Mouse (Mus musculus) myocyte (in vitro differentiated cells): ENCODE measurements at regions not wholly inside any gene's neighbourhood (a gene's known extent, or its start where the extent isn't known, plus 50 kb on each side); places are given as distances from the start of the nearest gene placed in this dataset.

ENCODE experiments used
- MAX ChIP-seq: IDR thresholded peaks from one replicate; pipeline ENCODE4 v1.6.1; 2011; ENCODE audit warnings: low read depth, mild to moderate bottlenecking, control low read depth
- MYOG ChIP-seq, 3 experiments: IDR thresholded peaks; one replicate each; pipeline ENCODE4 v1.6.1; 2011; ENCODE audit warnings: control low read depth in 2 of 3, low read depth in 2 of 3, mild to moderate bottlenecking in 2 of 3; ENCODE audit not compliant: insufficient read length in 2 of 3, control insufficient read depth in 1 of 3, insufficient read depth in 1 of 3
- POLR2AphosphoS2 ChIP-seq: IDR thresholded peaks from one replicate; pipeline ENCODE4 v1.6.1; 2011; ENCODE audit warnings: low read depth, control low read depth; ENCODE audit not compliant: insufficient read length
- SRF ChIP-seq: IDR thresholded peaks from one replicate; pipeline ENCODE4 v1.6.1; 2011; ENCODE audit warnings: low read depth; ENCODE audit not compliant: control insufficient read depth, insufficient read length
- TCF3 ChIP-seq: IDR thresholded peaks from one replicate; pipeline ENCODE4 v1.6.1; 2011; ENCODE audit warnings: low read depth, control low read depth; ENCODE audit not compliant: insufficient read length

DNA sequence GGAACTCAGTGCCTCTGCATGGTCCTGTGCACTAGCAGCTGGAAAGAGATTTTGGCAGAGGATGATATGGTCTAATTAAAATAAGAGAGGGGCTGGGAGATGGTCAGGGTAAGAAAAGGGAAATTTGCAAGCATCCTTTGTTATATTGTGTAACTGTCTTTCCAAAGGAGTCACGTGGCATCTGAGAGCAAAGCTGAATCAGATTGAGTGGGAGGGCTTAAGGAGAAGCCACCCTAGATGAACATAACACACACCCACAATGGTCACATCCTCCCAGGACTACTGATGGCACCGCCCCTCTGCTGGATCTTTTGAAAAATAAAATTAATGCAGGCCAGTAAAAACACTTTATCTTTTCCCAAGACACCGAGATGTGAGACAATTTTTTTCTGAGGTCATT lies 135.9 kb upstream of the App start:
- TF ChIP-seq TCF3 (no peak), MAX (no peak), SRF (no peak), MYOG (IDR thresholded peaks at IDR 0.05; ENCODE audit: control insufficient read depth in 1 of 3, insufficient read depth in 1 of 3, insufficient read length in 2 of 3, low read depth in 2 of 3) (no peak), POLR2AphosphoS2 (no peak)
